Mouse (Mus musculus) G1E (cell line): ENCODE measurements around the gene Ddx59.

Source experiments
- CTCF ChIP-seq: IDR thresholded peaks from 2 replicates; pipeline ENCODE4 v1.5.1; 2012; ENCODE audit warnings: low read depth, low read length, inconsistent platforms, mixed read lengths
- GATA1 ChIP-seq: IDR thresholded peaks from 2 replicates; pipeline ENCODE4 v1.6.1; 2012; ENCODE audit warnings: borderline replicate concordance, low read length, inconsistent platforms, mixed read lengths
- GATA2 ChIP-seq: IDR thresholded peaks from 2 replicates; pipeline ENCODE4 v1.6.1; 2012; ENCODE audit warnings: low read depth, low read length, inconsistent platforms, borderline replicate concordance
- POLR2AphosphoS5 ChIP-seq: IDR thresholded peaks from 2 replicates; pipeline ENCODE4 v1.6.1; 2012; ENCODE audit warnings: low read depth, low read length, inconsistent platforms; ENCODE audit not compliant: insufficient replicate concordance
- TAL1 ChIP-seq: conservative IDR thresholded peaks from 2 replicates; pipeline ENCODE4 v1.6.1; 2012; ENCODE audit warnings: low read depth, low read length, inconsistent platforms, mixed read lengths

DNA sequence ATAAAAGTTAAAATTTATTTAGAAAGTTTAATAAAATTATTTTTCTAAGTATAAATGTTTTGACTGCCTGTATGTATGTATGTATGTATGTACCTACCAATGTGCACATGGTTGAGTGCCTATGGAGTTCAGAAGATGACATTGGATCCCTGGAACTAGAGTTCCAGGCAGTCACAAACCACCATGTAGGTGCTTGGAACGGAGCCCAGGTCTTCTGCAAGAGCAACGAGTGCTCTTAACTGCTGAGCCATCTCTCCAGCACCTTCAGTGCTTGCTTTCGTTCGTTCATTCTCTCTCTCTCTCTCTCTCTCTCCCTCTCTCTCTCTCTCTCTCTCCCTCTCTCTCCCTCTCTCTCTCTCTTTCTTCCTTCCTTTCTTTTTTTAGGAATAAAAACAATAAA is 32.3 kb downstream of the Ddx59 start:
- TF ChIP-seq GATA1: no peak
- no peak for TF ChIP-seq CTCF
- TF ChIP-seq GATA2: no peak
- no peak for TF ChIP-seq POLR2AphosphoS5
- no peak for TF ChIP-seq TAL1
